Mouse (Mus musculus): ENCODE data around the gene Fnip2. TPM values are rescaled to one million over a fixed set of nuclear protein-coding genes. Genes with fewer than 3 reads are reported as not detected.

The Fnip2 gene
- polyA plus RNA-seq, 2 experiments, result 4.1 to 7.5 TPM

DNA sequence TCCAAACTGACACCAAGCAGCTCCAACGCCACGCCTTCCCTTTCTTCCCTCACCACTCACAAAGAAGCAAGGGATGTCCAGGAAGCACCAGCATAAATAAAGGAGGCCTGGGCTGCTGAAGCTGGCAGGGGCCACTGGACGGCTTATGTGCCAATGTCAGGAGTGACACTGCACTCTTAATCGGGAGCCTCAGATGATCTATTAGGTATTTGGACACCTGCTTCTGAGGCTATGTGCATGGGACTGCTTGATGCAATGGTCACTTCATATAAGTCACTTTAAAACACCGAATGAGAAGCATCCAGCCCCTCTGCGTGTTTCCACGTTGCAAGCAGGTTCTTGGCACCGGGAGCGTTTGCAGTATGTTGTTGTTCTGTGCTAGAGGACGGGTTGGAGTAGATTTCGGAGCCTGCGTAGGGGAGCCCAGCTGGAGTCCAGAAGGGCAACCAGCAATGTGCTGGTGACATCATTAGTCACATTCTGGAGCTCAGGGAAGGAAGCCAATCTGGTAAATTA is 126.6 kb downstream of the Fnip2 start:
- Histone ChIP-seq H3K36me3 (ENCODE audit: control insufficient read depth, insufficient read depth, low read length) (no peaks in the 10 kb centered on the region), H3K4me2 (replicated peaks; ENCODE audit: low read depth, low read length, severe bottlenecking) (no peak overlapping the region), H3K4me1 (ENCODE audit: control insufficient read depth, insufficient read depth, low read length) (no peaks in the 10 kb centered on the region), H3K27me3 (ENCODE audit: control insufficient read depth, insufficient read depth, low read length) (no peaks in the 10 kb centered on the region), H3K9me3 (ENCODE audit: control insufficient read depth, low read length) (no peaks in the 10 kb centered on the region), H3K9ac (ENCODE audit: low read depth, low read length, severe bottlenecking) (no peak overlapping the region), H3K4me3 (replicated peaks; ENCODE audit: low read length) (no peak overlapping the region), H3K27ac (replicated peaks; ENCODE audit: low read depth, low read length) (no peak overlapping the region)
- peak; percentile 7 for DNase-seq (ENCODE audit: low spot score)
- ATAC-seq (ENCODE audit: low FRiP score, low read depth), result no peak
- TF ChIP-seq POLR2A (IDR thresholded peaks at IDR 0.05; ENCODE audit: borderline replicate concordance, extremely low read depth, insufficient read depth, insufficient read length), result no peak
- 64% methylated on average over 12 of the region's 12 CpGs for WGBS

DNA sequence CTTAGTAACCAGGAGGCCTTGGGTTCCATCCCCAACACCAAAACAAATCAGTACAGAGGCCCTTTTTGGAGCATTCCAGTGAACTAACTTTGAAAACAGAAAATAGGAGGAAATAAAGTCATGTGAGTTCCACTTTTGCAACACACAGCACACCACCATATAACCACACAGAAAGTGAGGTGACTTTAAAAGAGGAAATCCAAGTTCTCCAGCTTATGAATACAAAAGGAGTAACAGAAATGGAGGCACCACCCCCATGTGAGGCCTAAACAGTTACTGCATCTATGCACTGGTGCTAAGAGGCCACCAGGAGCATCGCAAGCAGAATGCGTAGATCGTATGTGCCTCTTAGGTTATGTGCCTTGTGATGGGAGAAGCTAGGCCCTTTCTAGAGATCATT is 129.3 kb downstream of the Fnip2 start:
- no peak for DNase-seq (ENCODE audit: low spot score)
- Histone ChIP-seq H3K27me3 (ENCODE audit: control insufficient read depth, insufficient read depth, low read length) (no peaks in the 10 kb centered on the region), H3K9me3 (ENCODE audit: control insufficient read depth, low read length) (no peaks in the 10 kb centered on the region), H3K27ac (replicated peaks; ENCODE audit: low read depth, low read length) (no peak overlapping the region), H3K36me3 (ENCODE audit: control insufficient read depth, insufficient read depth, low read length) (no peaks in the 10 kb centered on the region), H3K4me3 (replicated peaks; ENCODE audit: low read length) (no peak overlapping the region), H3K9ac (ENCODE audit: low read depth, low read length, severe bottlenecking) (no peak overlapping the region), H3K4me1 (ENCODE audit: control insufficient read depth, insufficient read depth, low read length) (no peaks in the 10 kb centered on the region), H3K4me2 (replicated peaks; ENCODE audit: low read depth, low read length, severe bottlenecking) (no peak overlapping the region)
- ATAC-seq (ENCODE audit: low FRiP score, low read depth), result no peak
- WGBS, result 100% methylated on average over 3 of the region's 3 CpGs
- no peak for TF ChIP-seq POLR2A (IDR thresholded peaks at IDR 0.05; ENCODE audit: borderline replicate concordance, extremely low read depth, insufficient read depth, insufficient read length)

DNA sequence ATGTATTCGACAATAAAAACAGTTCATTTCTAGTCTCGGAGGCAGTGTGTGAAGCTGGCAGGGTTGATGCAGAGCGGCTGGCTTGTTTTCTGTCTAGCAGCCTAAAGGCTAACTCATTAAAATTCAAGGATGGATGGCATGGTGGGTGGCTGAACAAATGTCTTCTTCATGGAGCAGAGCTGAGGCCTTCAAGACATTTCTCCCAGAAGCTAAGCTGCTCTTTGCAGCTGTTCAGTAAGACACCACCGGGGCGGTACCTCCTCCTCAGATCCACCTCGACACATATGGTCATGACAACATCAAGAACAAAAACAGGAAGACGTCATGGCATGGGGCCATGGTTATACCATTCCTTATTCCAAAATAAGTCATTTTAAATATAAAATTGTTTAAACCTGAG is 131.4 kb downstream of the Fnip2 start:
- H3K4me3 ChIP-seq (replicated peaks; ENCODE audit: low read length), result no peak overlapping the region
- no peaks in the 10 kb centered on the region for H3K36me3 ChIP-seq (ENCODE audit: control insufficient read depth, insufficient read depth, low read length)
- no peak overlapping the region for H3K27ac ChIP-seq (replicated peaks; ENCODE audit: low read depth, low read length)
- no peak overlapping the region for H3K9ac ChIP-seq (ENCODE audit: low read depth, low read length, severe bottlenecking)
- H3K9me3 ChIP-seq (ENCODE audit: control insufficient read depth, low read length), result no peaks in the 10 kb centered on the region
- H3K4me2 ChIP-seq (replicated peaks; ENCODE audit: low read depth, low read length, severe bottlenecking), result no peak overlapping the region
- WGBS, result 82% methylated on average over 7 of the region's 7 CpGs
- no peaks in the 10 kb centered on the region for H3K4me1 ChIP-seq (ENCODE audit: control insufficient read depth, insufficient read depth, low read length)
- no peaks in the 10 kb centered on the region for H3K27me3 ChIP-seq (ENCODE audit: control insufficient read depth, insufficient read depth, low read length)
- ATAC-seq (ENCODE audit: low FRiP score, low read depth), result no peak
- DNase-seq (ENCODE audit: low spot score), result no peak
- no peak for TF ChIP-seq POLR2A (IDR thresholded peaks at IDR 0.05; ENCODE audit: borderline replicate concordance, extremely low read depth, insufficient read depth, insufficient read length)

DNA sequence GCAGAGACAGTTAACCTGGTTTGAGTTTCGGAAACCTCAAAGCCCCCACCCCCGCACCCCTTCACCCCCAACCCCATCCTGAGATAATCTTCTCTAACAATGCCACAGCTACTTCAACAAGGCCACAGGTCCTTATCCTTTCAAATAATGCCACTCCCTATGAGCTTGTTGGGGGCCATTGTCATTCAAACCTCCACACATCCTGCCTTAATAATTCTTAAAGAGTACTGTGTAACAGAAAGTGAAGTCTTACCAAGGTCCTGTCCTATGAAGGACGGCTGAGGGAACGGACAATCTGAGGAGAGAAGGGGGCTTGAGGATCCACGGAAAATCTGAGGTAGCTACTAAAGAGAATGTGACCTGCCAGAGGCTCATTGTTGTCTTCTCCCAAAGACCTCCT is 132.6 kb downstream of the Fnip2 start:
- Histone ChIP-seq H3K27ac (replicated peaks; ENCODE audit: low read depth, low read length) (no peak overlapping the region), H3K4me1 (ENCODE audit: control insufficient read depth, insufficient read depth, low read length) (no peaks in the 10 kb centered on the region), H3K27me3 (ENCODE audit: control insufficient read depth, insufficient read depth, low read length) (no peaks in the 10 kb centered on the region), H3K9ac (ENCODE audit: low read depth, low read length, severe bottlenecking) (no peak overlapping the region), H3K9me3 (ENCODE audit: control insufficient read depth, low read length) (no peaks in the 10 kb centered on the region), H3K4me3 (replicated peaks; ENCODE audit: low read length) (no peak overlapping the region), H3K36me3 (ENCODE audit: control insufficient read depth, insufficient read depth, low read length) (no peaks in the 10 kb centered on the region), H3K4me2 (replicated peaks; ENCODE audit: low read depth, low read length, severe bottlenecking) (no peak overlapping the region)
- DNase-seq (ENCODE audit: low spot score), result no peak
- no peak for TF ChIP-seq POLR2A (IDR thresholded peaks at IDR 0.05; ENCODE audit: borderline replicate concordance, extremely low read depth, insufficient read depth, insufficient read length)
- WGBS, result 69% methylated on average over 5 of the region's 5 CpGs
- no peak for ATAC-seq (ENCODE audit: low FRiP score, low read depth)

DNA sequence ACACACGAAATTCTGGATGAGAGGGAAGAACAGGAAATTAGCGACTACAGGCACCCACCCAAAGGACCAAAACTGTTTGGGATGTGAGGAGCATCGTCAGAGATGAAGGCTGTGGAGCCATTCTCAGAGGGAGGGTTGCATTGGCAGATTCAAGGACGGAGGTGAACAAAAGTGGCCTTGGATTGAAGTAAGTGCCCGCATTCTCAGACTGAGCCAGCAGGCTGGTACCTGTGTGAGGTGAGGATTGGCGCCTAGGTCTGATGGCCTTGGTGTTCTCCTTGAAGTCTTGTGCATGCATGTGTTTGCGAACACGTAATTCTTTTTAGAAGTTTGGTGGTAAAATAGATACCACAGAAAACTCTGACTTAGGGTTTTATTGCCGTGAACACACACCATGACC is 133.2 kb downstream of the Fnip2 start:
- Histone ChIP-seq H3K9me3 (ENCODE audit: control insufficient read depth, low read length) (no peaks in the 10 kb centered on the region), H3K36me3 (ENCODE audit: control insufficient read depth, insufficient read depth, low read length) (no peaks in the 10 kb centered on the region), H3K4me1 (ENCODE audit: control insufficient read depth, insufficient read depth, low read length) (no peaks in the 10 kb centered on the region), H3K27me3 (ENCODE audit: control insufficient read depth, insufficient read depth, low read length) (no peaks in the 10 kb centered on the region), H3K4me3 (replicated peaks; ENCODE audit: low read length) (no peak overlapping the region), H3K9ac (ENCODE audit: low read depth, low read length, severe bottlenecking) (no peak overlapping the region), H3K4me2 (replicated peaks; ENCODE audit: low read depth, low read length, severe bottlenecking) (no peak overlapping the region), H3K27ac (replicated peaks; ENCODE audit: low read depth, low read length) (no peak overlapping the region)
- 79% methylated on average over 9 of the region's 9 CpGs for WGBS
- ATAC-seq (ENCODE audit: low FRiP score, low read depth), result no peak
- no peak for DNase-seq (ENCODE audit: low spot score)
- TF ChIP-seq POLR2A (IDR thresholded peaks at IDR 0.05; ENCODE audit: borderline replicate concordance, extremely low read depth, insufficient read depth, insufficient read length), result no peak

DNA sequence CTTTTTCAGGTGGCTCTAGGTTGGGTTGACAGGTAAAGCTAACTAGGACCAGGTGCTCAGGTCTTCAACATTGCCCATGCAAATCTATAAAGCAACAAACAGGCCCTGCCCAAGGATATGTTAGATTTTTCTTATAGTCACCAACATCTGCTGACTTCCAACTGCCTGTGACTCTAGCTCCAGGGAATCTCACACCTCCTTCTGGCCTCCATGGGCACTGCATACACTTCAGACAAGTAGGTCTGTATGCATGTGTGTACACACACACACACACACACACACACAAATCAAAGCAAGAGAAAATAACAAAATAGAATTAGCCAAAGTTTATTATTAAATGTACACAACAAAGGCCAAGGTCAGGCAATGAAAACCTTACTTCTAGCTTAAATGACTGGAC is 134.0 kb downstream of the Fnip2 start:
- H3K27ac ChIP-seq (replicated peaks; ENCODE audit: low read depth, low read length), result no peak overlapping the region
- no peak for TF ChIP-seq POLR2A (IDR thresholded peaks at IDR 0.05; ENCODE audit: borderline replicate concordance, extremely low read depth, insufficient read depth, insufficient read length)
- DNase-seq (ENCODE audit: low spot score) (no peak), ATAC-seq (ENCODE audit: low FRiP score, low read depth) (no peak)
- no peaks in the 10 kb centered on the region for H3K4me1 ChIP-seq (ENCODE audit: control insufficient read depth, insufficient read depth, low read length)
- H3K36me3 ChIP-seq (ENCODE audit: control insufficient read depth, insufficient read depth, low read length), result no peaks in the 10 kb centered on the region
- H3K4me2 ChIP-seq (replicated peaks; ENCODE audit: low read depth, low read length, severe bottlenecking), result no peak overlapping the region
- no peaks in the 10 kb centered on the region for H3K9me3 ChIP-seq (ENCODE audit: control insufficient read depth, low read length)
- H3K27me3 ChIP-seq (ENCODE audit: control insufficient read depth, insufficient read depth, low read length), result no peaks in the 10 kb centered on the region
- no peak overlapping the region for H3K4me3 ChIP-seq (replicated peaks; ENCODE audit: low read length)
- no peak overlapping the region for H3K9ac ChIP-seq (ENCODE audit: low read depth, low read length, severe bottlenecking)

Data from limb, embryonic 14.5 days (tissue).